Mouse (Mus musculus): ENCODE measurements around the gene BC005561.
"Not testable (repeated sequence)": the region's sequence is repeated elsewhere in the genome, so short reads cannot be mapped to it uniquely, and the experiment has no call there.

The BC005561 gene

DNA sequence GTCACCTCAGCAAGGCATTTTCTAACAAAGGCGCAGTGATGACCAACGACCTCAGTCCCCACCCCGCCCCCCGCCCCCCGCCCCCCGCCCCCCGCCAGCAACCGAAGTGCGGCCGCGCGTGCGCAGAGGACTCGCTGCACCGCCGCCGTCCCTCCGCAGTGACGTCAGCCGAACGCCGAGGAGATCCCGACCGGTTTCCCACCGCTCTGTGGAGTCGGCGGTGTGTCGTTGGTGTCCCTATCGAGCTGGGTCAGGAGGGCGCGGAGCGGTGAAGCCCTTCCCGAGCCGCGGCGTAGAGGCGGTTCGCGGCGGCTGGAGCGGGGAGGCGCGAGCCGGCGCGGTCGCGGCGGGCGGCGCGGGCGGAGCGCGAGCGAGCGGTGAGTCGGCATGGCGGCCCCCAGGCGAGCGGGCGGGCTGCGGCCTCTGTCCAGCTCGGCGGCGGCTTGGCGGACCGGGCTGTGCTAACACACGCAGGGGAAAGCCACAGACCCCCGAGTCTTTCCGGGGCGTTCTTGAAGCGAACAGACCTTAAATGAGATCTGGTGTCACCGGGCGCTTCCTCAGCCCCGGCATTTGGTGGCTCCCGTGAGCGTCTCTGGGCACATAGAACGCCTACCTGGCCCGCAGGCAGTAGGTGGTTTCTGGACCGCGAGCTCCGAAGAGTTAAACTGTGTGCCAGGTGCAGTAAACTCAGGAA is at the start of gene BC005561:
BC005561 (plus strand) TSS at position 158 of the 697 bp plus-strand sequence.
- peak; percentile 92 for DNase-seq (ENCODE audit: low read depth, low spot score)

DNA sequence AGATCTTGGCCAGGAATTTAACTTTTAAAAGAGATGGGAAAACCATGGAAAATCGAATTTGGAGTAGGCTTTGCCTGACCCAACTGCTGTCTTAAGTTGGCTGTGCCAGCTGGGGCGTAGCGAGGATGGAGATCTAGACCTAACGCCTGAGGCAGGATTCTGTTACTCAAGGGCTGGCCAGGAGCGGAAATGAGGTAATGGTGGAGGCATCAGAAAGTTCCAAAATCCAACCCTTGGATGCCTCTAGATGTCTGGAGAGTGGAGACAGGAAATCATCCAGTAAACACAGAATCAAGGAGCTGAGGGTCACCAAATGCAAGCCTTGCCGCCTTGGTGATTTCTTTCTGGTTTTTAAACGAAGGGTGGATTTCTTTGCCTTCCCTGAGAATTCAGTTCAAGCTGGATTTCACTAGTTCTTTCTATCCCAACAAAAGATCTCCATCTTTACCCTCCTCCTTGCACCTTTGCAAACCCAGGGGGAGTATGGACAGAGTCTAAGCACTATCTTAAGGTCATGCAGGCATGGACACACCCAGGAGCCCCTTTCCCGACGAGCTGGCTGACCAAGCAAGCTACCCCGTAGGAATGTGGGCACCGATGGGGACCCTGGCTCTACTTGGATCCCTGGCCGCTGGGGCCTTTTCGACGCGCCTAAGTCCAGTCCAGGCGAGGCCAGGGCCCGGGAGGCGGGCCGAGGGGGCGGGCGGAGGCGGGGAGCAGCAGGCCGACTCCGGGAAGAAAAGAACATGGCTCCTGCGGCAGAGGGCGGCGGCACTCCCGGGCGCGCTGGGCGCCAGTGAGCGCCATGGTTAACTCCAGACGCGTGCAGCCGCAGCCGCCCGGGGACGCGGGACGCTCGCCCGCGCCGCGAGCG is 49.1 kb upstream of the BC005561 start, which contains the start of gene Pkd2:
Pkd2 (plus strand) TSS at position 619 of the 874 bp plus-strand sequence.
- DNase-seq (ENCODE audit: low read depth, low spot score): peak; percentile 86

DNA sequence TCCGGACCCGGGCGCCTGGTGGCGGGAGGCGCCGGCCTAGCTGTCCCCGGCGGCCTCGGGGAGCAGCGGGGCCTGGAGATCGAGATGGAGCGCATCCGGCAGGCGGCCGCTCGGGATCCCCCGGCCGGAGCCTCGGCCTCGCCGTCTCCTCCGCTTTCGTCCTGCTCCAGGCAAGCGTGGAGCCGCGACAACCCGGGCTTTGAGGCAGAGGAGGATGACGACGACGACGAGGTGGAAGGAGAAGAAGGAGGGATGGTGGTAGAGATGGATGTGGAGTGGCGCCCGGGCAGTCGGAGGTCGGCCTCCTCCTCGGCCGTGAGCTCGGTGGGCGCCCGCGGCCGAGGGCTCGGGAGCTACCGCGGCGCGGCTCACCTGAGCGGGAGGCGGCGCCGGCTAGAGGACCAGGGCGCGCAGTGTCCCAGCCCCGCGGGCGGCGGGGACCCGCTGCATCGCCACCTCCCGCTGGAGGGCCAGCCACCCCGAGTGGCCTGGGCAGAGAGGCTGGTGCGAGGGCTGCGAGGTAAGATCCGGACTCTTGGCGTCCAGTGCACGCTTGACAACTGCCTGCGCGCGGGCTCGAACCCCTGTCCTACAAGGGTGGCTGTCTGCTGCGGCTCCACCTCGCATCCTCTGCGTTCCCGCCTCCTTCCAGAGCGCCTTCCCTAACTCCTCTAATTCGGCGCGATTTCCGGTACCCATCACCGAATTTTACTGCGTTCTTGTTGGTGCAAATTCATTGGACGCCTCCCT is 48.3 kb upstream of the BC005561 start:
- peak; percentile 94 for DNase-seq (ENCODE audit: low read depth, low spot score)

DNA sequence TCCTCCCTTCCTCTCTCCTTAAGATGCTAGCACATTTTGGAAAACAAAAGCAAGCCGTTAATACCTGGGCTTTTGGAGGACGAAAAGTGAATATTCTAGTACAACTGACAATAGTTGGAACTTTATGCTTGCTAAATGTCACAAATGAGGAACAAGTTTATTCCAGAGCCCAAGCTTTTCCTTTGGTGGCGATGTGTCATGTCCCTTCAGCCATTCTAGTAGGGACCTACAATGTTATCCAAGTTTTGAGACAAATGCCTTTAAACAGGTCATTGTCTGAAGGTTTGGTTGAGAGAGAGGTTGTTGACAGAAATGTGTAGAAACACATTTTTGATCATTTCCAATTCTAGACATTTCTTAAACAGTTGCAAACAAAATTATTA is 47.7 kb upstream of the BC005561 start:
- no peak for DNase-seq (ENCODE audit: low read depth, low spot score)

DNA sequence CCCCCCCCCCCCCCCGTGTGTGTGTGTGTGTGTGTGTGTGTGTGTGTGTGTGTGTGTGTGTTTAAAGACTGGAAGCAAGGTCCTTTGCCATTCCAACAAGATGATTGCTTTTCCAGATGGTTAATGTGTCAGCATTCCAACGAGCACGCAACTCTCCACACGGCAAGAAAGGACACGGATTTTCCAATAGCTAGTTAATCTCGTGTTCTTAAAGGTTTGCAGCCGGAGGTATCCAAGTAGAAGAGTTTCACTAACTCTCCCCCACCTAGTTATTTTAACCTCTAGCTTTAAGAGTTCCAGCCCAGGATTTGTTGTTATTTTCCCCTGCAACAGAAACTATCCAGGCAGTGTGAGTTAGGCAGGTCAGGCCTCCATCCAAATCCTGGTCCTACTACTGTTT is 47.3 kb upstream of the BC005561 start:
- DNase-seq (ENCODE audit: low read depth, low spot score): no peak

DNA sequence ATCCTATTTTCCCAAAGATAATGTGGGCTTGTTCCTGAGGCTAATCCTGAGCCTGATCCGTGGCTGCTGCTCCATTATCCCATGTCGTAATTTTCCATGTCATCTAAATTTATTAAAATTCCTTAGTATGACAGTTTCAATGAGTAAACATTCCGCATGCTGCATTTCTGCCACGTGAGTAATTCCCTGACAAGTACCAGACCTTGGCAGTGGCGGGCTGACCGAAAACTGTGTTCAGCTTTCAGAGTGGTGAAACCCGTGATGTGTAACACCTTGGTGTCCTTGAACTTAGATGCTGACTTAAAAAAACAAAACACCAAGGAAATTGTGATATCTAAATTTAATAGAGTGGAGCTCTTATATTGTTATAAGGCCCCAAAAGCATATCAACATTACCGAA is 42.9 kb upstream of the BC005561 start:
- DNase-seq (ENCODE audit: low read depth, low spot score): no peak

DNA sequence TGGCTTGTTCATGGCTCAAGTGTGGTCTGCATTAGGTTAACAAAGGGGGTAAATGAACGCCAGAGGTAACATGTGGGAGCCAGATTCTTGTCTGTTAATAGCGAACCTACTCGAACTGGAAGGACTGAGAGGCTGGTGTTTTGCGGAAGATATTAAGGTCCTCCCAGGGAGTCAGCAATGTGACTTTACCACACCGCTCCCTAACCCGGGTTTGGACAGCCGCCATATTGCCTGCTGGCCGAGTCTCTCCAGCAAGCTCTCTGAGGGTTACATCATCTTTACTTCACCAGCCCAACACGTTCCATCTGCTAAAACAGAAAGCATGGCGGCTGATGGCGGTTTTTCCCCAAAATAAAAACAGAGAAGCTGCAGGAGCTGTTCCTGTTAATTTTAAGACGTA is 42.4 kb upstream of the BC005561 start:
- DNase-seq (ENCODE audit: low read depth, low spot score): peak; percentile 72

DNA sequence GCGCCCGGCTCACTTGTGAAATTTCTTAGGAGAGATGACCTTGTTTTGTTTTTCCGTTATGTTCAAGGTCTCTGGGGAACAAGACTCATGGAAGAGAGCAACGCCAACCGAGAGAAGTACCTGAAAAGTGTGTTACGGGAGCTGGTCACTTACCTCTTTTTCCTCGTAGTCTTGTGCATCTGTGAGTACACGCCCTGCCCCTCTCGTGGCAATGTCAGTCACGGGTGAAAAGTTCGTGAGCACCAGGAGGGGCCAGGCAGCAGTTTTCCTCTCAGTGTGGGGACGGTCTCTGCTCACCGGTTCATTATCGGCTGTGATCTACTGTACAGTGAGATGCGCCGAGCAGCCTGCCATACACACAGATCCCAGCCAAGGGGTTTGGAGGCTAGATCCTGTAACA is 41.3 kb upstream of the BC005561 start:
- peak; percentile 59 for DNase-seq (ENCODE audit: low read depth, low spot score)

DNA sequence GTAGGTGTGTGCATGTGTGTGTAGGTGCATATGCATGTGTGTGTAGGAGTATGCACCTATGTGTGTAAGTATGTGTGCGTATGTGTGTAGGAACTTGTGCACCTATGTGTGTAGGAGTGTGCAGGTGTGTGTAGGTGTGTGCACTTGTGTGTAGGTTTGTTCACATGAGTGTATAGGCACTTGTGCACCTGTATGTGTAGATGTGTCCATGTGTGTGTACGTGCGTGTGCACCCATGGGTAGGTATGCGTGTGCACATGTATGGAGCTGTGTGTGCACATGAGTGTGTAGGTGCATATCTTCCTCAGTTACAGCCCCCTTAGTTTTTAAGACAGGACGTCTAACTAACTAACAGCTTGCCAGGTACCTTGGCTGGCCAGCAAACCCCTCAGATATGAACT is 39.6 kb upstream of the BC005561 start:
- DNase-seq (ENCODE audit: low read depth, low spot score): no peak

DNA sequence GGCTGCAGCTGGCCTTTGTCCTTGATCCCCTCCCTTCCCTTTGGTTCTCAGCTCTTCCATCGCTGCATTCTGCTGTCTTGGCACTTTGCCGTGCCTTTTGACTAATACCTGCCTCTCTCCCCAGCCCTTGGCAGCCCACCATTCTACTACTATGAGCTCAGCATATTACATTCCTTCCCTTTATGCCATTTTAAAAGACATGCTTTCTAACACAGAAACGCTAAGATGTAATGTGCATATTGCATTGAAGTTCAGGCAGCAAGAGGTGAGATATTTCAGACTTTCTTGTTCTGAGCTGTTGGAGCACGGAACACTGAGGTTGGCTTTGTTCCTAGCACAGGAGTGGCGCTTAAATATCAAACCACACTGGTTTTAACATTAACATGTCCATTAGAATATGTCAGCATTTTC is 37.2 kb upstream of the BC005561 start:
- DNase-seq (ENCODE audit: low read depth, low spot score): no peak

DNA sequence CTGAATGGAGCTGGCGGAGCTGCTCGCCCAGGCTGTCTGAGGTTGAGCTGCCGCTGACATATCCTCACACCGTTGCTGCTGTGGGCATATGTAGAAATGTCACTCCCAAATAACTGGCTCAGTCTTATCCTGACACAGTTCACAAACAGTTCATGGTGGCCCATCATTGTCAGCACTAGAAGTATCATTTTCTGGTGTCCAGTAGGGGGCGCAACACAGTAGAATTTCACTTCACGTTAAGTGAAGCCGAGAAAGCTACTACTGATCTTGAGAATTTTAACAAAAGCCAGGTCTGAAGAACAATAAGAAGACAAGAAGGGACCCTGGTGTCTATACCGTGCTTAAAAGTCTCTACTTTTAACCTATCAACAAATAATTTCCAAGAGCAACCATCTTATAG is 35.8 kb upstream of the BC005561 start:
- DNase-seq (ENCODE audit: low read depth, low spot score): peak; percentile 67

DNA sequence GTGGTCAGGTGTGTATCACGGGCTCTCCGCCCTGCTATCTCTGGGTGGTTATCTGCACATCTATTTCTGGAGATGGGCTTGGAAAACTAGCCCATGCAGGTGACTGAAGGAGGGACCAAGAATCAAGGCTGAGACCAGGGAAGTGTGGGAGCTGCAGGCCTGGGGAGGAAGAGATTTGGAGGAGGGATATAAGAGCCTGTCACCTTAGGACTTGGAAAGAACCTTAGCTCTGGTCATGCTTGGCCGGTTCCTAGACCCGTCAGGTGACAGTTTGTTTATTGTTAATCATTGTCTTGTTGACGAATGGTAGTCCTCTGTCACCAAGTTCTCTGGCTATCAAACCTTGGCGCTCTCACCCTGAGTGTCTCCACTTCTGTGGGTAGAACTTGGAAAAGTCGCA is 27.8 kb upstream of the BC005561 start:
- DNase-seq (ENCODE audit: low read depth, low spot score): no peak

DNA sequence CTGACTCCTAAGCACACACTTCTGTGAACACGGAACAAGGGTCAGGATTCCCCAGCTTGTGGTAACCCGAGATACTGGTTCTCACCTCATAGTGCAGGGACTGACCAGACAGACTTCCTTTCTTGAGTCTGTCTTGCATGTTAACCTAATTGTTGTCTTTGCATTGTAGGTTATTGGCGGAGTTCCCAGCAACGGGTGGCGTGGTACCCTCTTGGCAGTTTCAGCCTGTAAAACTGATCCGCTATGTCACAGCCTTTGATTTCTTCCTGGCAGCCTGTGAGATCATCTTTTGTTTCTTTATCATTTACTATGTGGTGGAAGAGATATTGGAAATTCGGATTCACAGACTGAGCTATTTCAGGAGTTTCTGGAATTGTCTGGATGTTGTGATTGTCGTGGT is 25.3 kb upstream of the BC005561 start:
- DNase-seq (ENCODE audit: low read depth, low spot score): no peak

DNA sequence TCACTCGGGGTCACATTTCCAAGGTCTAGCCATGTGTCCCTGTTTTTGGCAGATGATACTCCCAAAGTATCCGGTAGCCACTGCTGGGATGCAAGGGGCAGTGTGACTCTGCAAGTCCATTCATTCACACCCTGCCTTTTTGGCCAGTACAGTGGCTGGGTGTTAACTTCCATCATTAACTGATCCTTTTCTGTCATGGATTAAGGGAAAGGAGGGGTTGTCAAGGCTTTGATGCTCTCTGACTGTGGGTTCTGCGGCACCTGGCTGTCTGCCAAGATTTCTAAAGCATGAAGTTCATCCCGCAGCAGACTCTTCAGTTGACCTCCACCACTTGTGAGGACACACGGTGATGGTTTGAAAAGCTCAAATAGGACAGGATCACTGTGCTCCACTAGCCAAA is 16.6 kb upstream of the BC005561 start:
- peak; percentile 23 for DNase-seq (ENCODE audit: low read depth, low spot score)

DNA sequence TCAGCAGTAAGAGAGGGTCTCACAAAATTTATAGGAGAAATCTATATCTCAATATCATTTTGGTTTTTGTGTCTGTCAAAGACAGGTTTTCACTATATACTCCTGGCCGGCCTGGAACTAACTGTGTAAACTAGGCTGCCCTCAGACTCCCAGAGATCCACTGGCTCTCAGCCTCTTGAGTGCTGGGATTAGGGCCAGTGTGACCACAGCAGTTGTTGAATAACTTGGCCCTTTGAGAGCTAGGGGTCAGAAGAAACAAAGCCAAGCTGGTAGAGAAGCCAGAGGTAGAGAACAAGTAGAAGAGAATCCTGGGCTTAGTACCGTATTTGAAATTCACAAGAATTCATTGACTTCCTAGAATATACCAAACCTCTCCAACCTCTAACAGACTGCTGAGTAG is 3.3 kb upstream of the BC005561 start:
- no peak for DNase-seq (ENCODE audit: low read depth, low spot score)

DNA sequence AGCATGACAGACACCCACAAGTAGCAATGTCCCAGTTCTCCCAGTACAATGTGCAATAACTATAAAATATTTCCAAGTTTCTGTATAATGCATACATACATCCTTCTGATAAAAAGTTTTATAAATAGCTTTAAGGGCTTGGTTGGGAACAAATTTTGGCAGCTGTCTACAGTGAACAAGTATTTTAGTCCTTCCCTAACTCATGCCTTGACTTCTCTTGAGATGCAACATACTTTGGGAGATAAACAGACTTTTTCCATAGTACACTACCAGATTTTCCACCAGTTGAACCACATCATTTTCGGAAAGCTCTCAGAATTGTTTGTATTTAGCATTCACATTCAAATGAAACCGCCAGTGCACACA is 340 bp upstream of the BC005561 start:
- no peak for DNase-seq (ENCODE audit: low read depth, low spot score)

DNA sequence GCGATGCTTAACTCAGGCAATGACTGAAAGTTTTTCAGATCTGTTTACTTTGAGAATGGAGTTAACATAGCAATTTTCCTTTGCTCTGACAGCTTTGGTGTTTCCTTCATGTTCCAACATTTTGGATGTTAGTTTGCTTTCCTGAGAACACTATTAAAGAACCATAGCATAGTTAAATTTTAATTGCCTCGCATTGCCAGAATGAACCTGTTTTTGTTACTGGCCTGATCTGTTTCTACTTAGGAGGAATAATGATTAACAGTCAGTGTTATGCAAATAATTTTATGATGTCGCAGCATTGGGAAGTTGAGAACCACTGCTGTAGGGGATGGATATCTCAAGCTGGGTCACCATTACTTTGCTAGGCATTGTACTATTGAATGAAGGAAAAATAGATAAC is 3.1 kb downstream of the BC005561 start:
- DNase-seq (ENCODE audit: low read depth, low spot score): no peak

DNA sequence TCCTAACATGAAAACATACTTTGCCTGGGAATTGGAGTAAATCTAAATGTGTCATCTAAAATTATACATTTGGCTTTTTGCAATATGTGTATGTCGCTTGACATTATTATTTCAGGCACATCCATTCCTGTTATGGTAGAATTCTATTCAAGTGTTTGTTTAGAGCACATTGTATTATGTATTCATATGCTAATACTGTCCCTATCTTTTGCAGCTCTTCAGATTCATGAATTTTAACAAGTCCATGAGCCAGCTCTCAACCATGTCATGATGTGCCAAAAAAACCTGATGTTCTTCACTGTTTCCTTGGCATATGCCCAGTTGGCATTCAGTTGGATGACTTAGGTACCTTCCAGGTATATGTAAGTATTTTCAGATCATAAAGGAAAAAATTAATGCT is 30.5 kb downstream of the BC005561 start:
- DNase-seq (ENCODE audit: low read depth, low spot score): no peak

DNA sequence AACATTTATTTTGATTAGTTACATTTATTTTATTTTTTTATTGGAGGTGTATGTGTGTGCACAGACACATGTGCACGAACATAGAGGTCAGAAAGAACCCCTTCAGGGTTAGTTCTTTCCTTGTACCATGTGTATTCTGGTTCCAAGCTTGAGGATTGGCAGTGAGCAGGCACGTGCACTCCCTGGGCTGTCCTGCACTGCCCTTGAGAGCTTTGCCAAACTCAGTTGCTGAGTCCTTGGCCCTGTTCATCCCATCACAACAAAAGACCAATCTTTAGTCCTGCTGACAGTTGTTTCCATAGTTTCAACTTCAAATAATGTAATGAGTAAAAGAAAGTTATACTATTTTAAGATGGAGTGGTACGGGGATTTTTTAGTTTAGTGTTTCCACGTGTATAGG is 31.2 kb downstream of the BC005561 start:
- DNase-seq (ENCODE audit: low read depth, low spot score): no peak

DNA sequence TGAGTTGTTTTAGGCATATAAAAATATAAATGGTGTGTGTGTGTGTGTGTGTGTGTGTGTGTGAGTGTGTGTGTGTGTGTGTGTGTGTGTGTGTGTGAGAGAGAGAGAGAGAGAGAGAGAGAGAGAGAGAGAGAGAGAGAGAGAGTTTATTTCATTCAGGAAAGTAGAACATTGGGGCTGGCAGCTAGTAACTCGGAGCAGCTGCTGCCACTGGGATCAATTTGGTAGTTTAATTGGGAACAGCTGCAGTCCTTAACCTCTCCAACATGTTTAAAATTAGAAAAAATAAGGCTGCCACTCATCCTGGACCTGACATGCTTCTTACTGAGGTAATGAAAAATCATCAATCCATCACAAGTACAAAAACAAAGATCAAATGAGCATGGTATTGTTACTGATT is 59.9 kb downstream of the BC005561 start:
- DNase-seq (ENCODE audit: low read depth, low spot score): not testable (repeated sequence)

DNA sequence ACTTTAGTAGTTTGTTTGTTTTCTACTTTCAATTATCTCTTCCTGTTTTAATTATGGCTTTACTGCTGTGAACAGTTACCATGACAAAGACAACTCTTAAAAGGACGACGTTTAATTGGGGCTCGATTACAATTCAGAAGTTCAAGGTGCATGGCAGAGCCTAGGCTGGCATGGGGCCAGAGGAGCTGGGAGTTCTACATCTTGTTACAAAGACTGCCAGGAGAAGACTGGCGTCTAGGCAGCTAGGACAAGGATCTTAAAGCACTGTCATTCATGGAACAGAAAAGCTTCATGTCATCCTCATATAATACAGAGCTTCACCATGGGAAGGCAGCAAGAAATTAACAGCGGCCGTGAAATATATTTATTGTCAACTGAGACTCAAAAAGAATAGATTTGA is 62.6 kb downstream of the BC005561 start:
- peak; percentile 77 for DNase-seq (ENCODE audit: low read depth, low spot score)

DNA sequence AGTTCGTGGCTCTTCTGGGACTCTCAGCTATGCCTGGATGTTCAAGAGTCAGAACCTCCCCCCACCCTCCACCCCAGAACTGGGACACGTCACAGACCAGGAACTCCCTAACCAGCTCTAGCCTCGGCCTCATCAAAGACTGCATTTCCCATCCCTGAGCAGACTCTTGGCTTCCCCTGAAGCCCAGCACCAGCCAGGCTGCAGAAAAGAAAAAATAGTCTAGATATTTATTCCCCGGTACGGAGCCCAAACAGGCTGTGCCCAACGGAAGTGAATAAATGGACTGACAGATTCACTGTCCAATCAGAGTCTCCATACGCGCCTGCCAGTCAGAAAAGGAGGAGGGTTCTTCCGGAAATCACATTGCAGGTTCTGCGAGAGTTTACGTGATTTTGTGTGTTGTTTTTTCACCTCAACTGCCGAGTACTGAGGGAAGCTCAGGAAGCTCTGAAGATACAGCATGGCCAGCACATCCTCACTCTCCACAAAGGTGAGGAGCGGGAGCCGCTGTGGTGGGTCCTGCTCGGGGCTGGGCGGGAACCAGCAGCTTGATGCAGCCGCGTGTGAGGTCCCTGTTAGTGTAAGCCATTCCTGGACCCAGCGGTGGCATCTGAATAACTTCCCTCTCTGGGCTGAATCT is 63.2 kb downstream of the BC005561 start:
- DNase-seq (ENCODE audit: low read depth, low spot score): peak; percentile 95

All from ZHBTc4 (cell line).